Mouse (Mus musculus) liver, embryonic 16.5 days (tissue): ENCODE data around the gene Arsk. TPM values are rescaled to one million over a fixed set of nuclear protein-coding genes. Genes with fewer than 3 reads are reported as not detected.

Source experiments
- ATAC-seq: fragments of 200-750 bp; cut with Nextera tagmentation; 2 replicates; pipeline ENCODE4 v1.8.0; 2017; ENCODE audit warnings: low read depth, mild to moderate bottlenecking, moderate number of reproducible peaks, moderate library complexity
- H3K27ac ChIP-seq: fragments of 300-500 bp; sonication (generic); 2 replicates; pipeline ENCODE4 v1.5.1; 2014; ENCODE audit warnings: mild to moderate bottlenecking, low read length
- H3K27me3 ChIP-seq: fragments of 300-500 bp; sonication (generic); 2 replicates; pipeline ENCODE4 v1.6.1; 2014; ENCODE audit warnings: low read depth, low read length, mixed read lengths; ENCODE audit not compliant: control insufficient read depth, insufficient read depth
- H3K36me3 ChIP-seq: fragments of 300-500 bp; sonication (generic); 2 replicates; pipeline ENCODE4 v1.6.1; 2014; ENCODE audit warnings: mild to moderate bottlenecking; ENCODE audit not compliant: control insufficient read depth, insufficient read depth
- H3K4me1 ChIP-seq: fragments of 300-500 bp; sonication (generic); 2 replicates; pipeline ENCODE4 v1.6.1; 2014; ENCODE audit warnings: low read depth, low read length, mixed read lengths; ENCODE audit not compliant: control insufficient read depth
- H3K4me2 ChIP-seq: fragments of 300-500 bp; sonication (generic); 2 replicates; pipeline ENCODE4 v1.6.1; 2014; ENCODE audit warnings: low read depth, low read length, mixed read lengths
- H3K4me3 ChIP-seq: fragments of 300-500 bp; sonication (generic); 2 replicates; pipeline ENCODE4 v1.5.1; 2014; ENCODE audit warnings: low read depth, mild to moderate bottlenecking, low read length
- H3K9ac ChIP-seq: fragments of 300-500 bp; sonication (generic); 2 replicates; pipeline ENCODE4 v1.6.1; 2014; ENCODE audit warnings: low read depth, low read length
- H3K9me3 ChIP-seq: fragments of 300-500 bp; sonication (generic); replicated peaks from 2 replicates; pipeline ENCODE4 v1.6.1; 2016; ENCODE audit warnings: low read length; ENCODE audit not compliant: control insufficient read depth
- WGBS: fragments of 180-500 bp; shearing (Covaris S2); extraction: QIAGEN DNeasy Blood & Tissue Kit; methylation state at CpG from one replicate; pipeline ENCODE4 v1.1.7; 2014; ENCODE audit not compliant: insufficient replicate concordance; 5-methylcytosine and 5-hydroxymethylcytosine counted together
- polyA plus RNA-seq: library from polyadenylated mRNA; unstranded; fragments of >200 nt; fragmentation: Nextera tagmentation; extraction: Ambion mirVana; gene quantifications from 2 replicates; pipeline ENCODE4 v1.2.1, GENCODE M21; 2015

Gene Arsk
- polyA plus RNA-seq, 1 experiment from 2014 or later: 2.5 TPM

- ATAC-seq: peak; percentile 91
- peaks cover 19% of the 10 kb centered on the region for H3K27me3 ChIP-seq
- WGBS: under 1% methylated on average over 59 of the region's 59 CpGs
- peak overlapping the region; percentile 59 for H3K9ac ChIP-seq
- peak overlapping the region; percentile 70 for H3K4me3 ChIP-seq
- peaks cover 26% of the 10 kb centered on the region for H3K4me1 ChIP-seq
- H3K27ac ChIP-seq: peak overlapping the region; percentile 74
- H3K36me3 ChIP-seq: no peaks in the 10 kb centered on the region
- H3K4me2 ChIP-seq: peak overlapping the region; percentile 100
- H3K9me3 ChIP-seq: no peaks in the 10 kb centered on the region
Observed at GRCm38 (mm10) chr13:76055391-76056232, 42.8 kb downstream of the Arsk start.

- H3K27ac ChIP-seq: no peak overlapping the region
- H3K36me3 ChIP-seq: no peaks in the 10 kb centered on the region
- H3K4me3 ChIP-seq: no peak overlapping the region
- H3K9me3 ChIP-seq: no peaks in the 10 kb centered on the region
- no peak overlapping the region for H3K9ac ChIP-seq
- ATAC-seq: no peak
- H3K27me3 ChIP-seq: no peaks in the 10 kb centered on the region
- H3K4me1 ChIP-seq: no peaks in the 10 kb centered on the region
- no peak overlapping the region for H3K4me2 ChIP-seq
Observed at GRCm38 (mm10) chr13:76044971-76045370, 53.5 kb downstream of the Arsk start.

- WGBS: 52% methylated on average over 1 of the region's 1 CpGs
- H3K36me3 ChIP-seq: no peaks in the 10 kb centered on the region
- H3K4me1 ChIP-seq: no peaks in the 10 kb centered on the region
- H3K4me2 ChIP-seq: no peak overlapping the region
- H3K9me3 ChIP-seq: no peaks in the 10 kb centered on the region
- no peak overlapping the region for H3K9ac ChIP-seq
- H3K27ac ChIP-seq: no peak overlapping the region
- ATAC-seq: no peak
- no peak overlapping the region for H3K4me3 ChIP-seq
- no peaks in the 10 kb centered on the region for H3K27me3 ChIP-seq
Observed at GRCm38 (mm10) chr13:76042455-76042854, 56.0 kb downstream of the Arsk start.

GRCm38 (mm10) chr13:76024588-76024987 lies 73.9 kb downstream of the Arsk start:
- 75% methylated on average over 3 of the region's 3 CpGs for WGBS
- H3K27me3 ChIP-seq: no peaks in the 10 kb centered on the region
- no peak overlapping the region for H3K27ac ChIP-seq
- H3K4me2 ChIP-seq: no peak overlapping the region
- no peaks in the 10 kb centered on the region; the same call in 1 of the 2 replicates for H3K4me1 ChIP-seq
- no peak for ATAC-seq
- H3K36me3 ChIP-seq: no peaks in the 10 kb centered on the region
- H3K9ac ChIP-seq: no peak overlapping the region
- H3K4me3 ChIP-seq: no peak overlapping the region
- H3K9me3 ChIP-seq: no peaks in the 10 kb centered on the region

- H3K9me3 ChIP-seq: no peaks in the 10 kb centered on the region
- WGBS: 81% methylated on average over 2 of the region's 2 CpGs
- H3K4me3 ChIP-seq: no peak overlapping the region
- no peak overlapping the region for H3K27ac ChIP-seq
- H3K4me1 ChIP-seq: peaks cover 3% of the 10 kb centered on the region; the same call in 1 of the 2 replicates
- no peaks in the 10 kb centered on the region for H3K36me3 ChIP-seq
- H3K9ac ChIP-seq: no peak overlapping the region
- no peaks in the 10 kb centered on the region for H3K27me3 ChIP-seq
- no peak overlapping the region for H3K4me2 ChIP-seq
- ATAC-seq: no peak
Observed at GRCm38 (mm10) chr13:76021782-76022181, 76.7 kb downstream of the Arsk start.

GRCm38 (mm10) chr13:76018844-76019400 lies 79.5 kb downstream of the Arsk start:
- peaks cover 3% of the 10 kb centered on the region; the same call in 1 of the 2 replicates for H3K4me1 ChIP-seq
- peak overlapping the region; percentile 82 for H3K9ac ChIP-seq
- no peaks in the 10 kb centered on the region for H3K9me3 ChIP-seq
- H3K4me3 ChIP-seq: peak overlapping the region; percentile 81
- peak overlapping the region; percentile 82 for H3K4me2 ChIP-seq
- no peaks in the 10 kb centered on the region for H3K27me3 ChIP-seq
- no peaks in the 10 kb centered on the region for H3K36me3 ChIP-seq
- ATAC-seq: no peak
- 30% methylated on average over 5 of the region's 5 CpGs for WGBS
- no peak overlapping the region; the same call in 1 of the 2 replicates for H3K27ac ChIP-seq

- H3K9me3 ChIP-seq: no peaks in the 10 kb centered on the region
Observed at GRCm38 (mm10) chr13:76017974-76018843, 80.3 kb downstream of the Arsk start, which contains the start of gene Rfesd. Rfesd (minus strand) TSS chr13:76018719.

GRCm38 (mm10) chr13:76017465-76017864 lies 81.0 kb downstream of the Arsk start:
- H3K9ac ChIP-seq: peak overlapping the region; percentile 82
- peak; percentile 81 for ATAC-seq
- WGBS: 10% methylated on average over 4 of the region's 4 CpGs

More at GRCm38 (mm10) chr13:76017974-76018843, 80.3 kb downstream of the Arsk start, which contains the start of gene Rfesd:
- Histone ChIP-seq H3K4me2 (peak within 1 kb of the TSS; percentile 82), H3K36me3 (no peaks in the 10 kb centered on the region; the same call in 1 of the 2 replicates), H3K4me1 (peaks cover 3% of the 10 kb centered on the region), H3K4me3 (peak within 1 kb of the TSS; percentile 81), H3K27me3 (no peaks in the 10 kb centered on the region), H3K9ac (peak within 1 kb of the TSS; percentile 82), H3K27ac (peak within 1 kb of the TSS; percentile 96)
- under 1% methylated on average over 50 of the region's 50 CpGs for WGBS
- peak; percentile 87 for ATAC-seq

More at GRCm38 (mm10) chr13:76017465-76017864, 81.0 kb downstream of the Arsk start:
- peak overlapping the region; percentile 82 for H3K4me2 ChIP-seq
- H3K9me3 ChIP-seq: no peaks in the 10 kb centered on the region
- peak overlapping the region; percentile 81 for H3K4me3 ChIP-seq
- H3K4me1 ChIP-seq: peaks cover 8% of the 10 kb centered on the region
- H3K27ac ChIP-seq: peak overlapping the region; percentile 96
- no peaks in the 10 kb centered on the region for H3K27me3 ChIP-seq
- H3K36me3 ChIP-seq: no peaks in the 10 kb centered on the region; the same call in 1 of the 2 replicates
